Mouse (Mus musculus) liver, adult (tissue): Measurements from ENCODE around the gene Dll4.
A peak's percentile ranks its signal among the peaks of the same experiment; 100 is the strongest.

Experiments used
- GATA4 ChIP-seq: IDR thresholded peaks from 2 replicates; pipeline ENCODE4 v1.6.1; 2014; ENCODE audit warnings: mild to moderate bottlenecking, low read length; ENCODE audit not compliant: insufficient replicate concordance

The Dll4 gene

GRCm38 (mm10) chr2:119300819-119301493 lies 24.6 kb upstream of the Dll4 start:
- TF ChIP-seq GATA4 = no peak

GRCm38 (mm10) chr2:119302876-119303275 lies 22.7 kb upstream of the Dll4 start:
- no peak for TF ChIP-seq GATA4

- TF ChIP-seq GATA4 = no peak
Observed at GRCm38 (mm10) chr2:119304391-119304790, 21.2 kb upstream of the Dll4 start.

- no peak for TF ChIP-seq GATA4
Observed at GRCm38 (mm10) chr2:119304798-119305208, 20.8 kb upstream of the Dll4 start.

- TF ChIP-seq GATA4 = peak; percentile 19; the same call in 1 of the 2 replicates
Observed at GRCm38 (mm10) chr2:119311544-119311943, 14.0 kb upstream of the Dll4 start.

- TF ChIP-seq GATA4 = no peak
Observed at GRCm38 (mm10) chr2:119312380-119312958, 13.1 kb upstream of the Dll4 start.

- no peak for TF ChIP-seq GATA4
Observed at GRCm38 (mm10) chr2:119313780-119314479, 11.7 kb upstream of the Dll4 start.

GRCm38 (mm10) chr2:119314742-119315310 lies 10.8 kb upstream of the Dll4 start:
- TF ChIP-seq GATA4 = no peak

GRCm38 (mm10) chr2:119318043-119318710 lies 7.4 kb upstream of the Dll4 start:
- no peak for TF ChIP-seq GATA4

- no peak for TF ChIP-seq GATA4
Observed at GRCm38 (mm10) chr2:119320571-119320970, 5.0 kb upstream of the Dll4 start.

- no peak for TF ChIP-seq GATA4
Observed at GRCm38 (mm10) chr2:119321771-119322586, 3.6 kb upstream of the Dll4 start.

- no peak for TF ChIP-seq GATA4
Observed at GRCm38 (mm10) chr2:119322587-119323300, 2.8 kb upstream of the Dll4 start.

- no peak for TF ChIP-seq GATA4
Observed at GRCm38 (mm10) chr2:119323866-119324575, 1.6 kb upstream of the Dll4 start.

GRCm38 (mm10) chr2:119324576-119325318 lies 837 bp upstream of the Dll4 start:
- no peak for TF ChIP-seq GATA4
